Mouse (Mus musculus) ES-Bruce4 (cell line): ENCODE data around the gene C130032M10Rik.

Experiments
- CTCF ChIP-seq: IDR thresholded peaks from one replicate; pipeline ENCODE4 v1.8.1; 2011; ENCODE audit warnings: low read depth, low read length
- POLR2A ChIP-seq: IDR thresholded peaks from one replicate; pipeline ENCODE4 v1.8.1; 2011; ENCODE audit warnings: low read length; ENCODE audit not compliant: insufficient read depth

- TF ChIP-seq CTCF (no peak), POLR2A (no peak)
Observed at GRCm38 (mm10) chr9:114553828-114554227, 38.3 kb downstream of the C130032M10Rik start.
